Mouse (Mus musculus) leukemia stem cell, adult 10-12 weeks (primary cell): ENCODE data around the gene Gm21887. TPM values are rescaled to one million over a fixed set of nuclear protein-coding genes. Genes with fewer than 3 reads are reported as not detected.

Source experiments
- polyA plus RNA-seq: library from polyadenylated mRNA; stranded (reverse); fragments of >175 nt; gene quantifications from 2 replicates; pipeline ENCODE4 v1.2.3, GENCODE M21; 2012; ENCODE audit warnings: low replicate concordance

Gm21887 gene
- polyA plus RNA-seq = 687 and 5,706 TPM in 2 replicates

DNA sequence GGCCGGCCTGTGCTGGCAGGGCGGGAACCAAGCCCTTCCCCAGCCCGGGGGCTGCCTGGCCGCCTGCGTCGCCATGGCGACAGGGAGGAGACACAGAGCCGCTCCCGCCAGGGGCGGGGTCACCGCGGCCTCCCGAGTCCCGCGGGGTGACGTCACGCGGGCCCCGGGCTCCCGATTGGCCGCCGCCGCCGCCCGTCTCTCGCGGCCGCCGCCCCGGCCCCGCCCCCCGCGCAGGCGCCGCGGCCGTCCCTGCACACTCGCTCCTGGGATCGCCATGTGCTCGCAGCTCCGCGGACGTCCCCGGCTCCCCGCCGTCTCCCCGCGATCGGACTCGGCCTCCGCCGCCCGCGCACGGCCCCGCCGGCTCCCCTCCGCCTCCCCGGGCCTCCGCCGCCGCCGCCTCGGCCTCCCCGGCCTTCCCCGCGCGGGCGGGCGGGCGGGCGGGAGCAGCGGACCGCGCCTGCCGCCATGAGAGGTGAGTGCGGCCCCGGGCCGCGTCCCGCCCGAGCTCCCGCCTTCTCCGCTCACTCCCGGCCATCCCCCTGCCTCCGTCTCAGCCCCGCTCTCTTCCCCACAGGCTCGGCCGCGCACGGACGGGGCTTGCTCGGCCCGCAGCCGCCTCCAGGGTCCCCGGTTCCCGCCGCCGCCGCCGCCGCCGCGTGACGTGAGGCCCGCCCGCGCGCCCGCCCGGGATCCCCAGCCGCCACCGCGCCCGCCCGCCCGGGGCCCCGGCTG lies at the start of gene Gm21887:
Gene Gm21887 (plus strand): TSS at position 644 of the 735 bp plus-strand sequence.

Other genes with a start within 250 kb of the Gm21887 start
- not detected in 2 replicates for gene 4933400A11Rik, start 230.0 kb upstream of the Gm21887 start, polyA plus RNA-seq